In the genomic region with DNA sequence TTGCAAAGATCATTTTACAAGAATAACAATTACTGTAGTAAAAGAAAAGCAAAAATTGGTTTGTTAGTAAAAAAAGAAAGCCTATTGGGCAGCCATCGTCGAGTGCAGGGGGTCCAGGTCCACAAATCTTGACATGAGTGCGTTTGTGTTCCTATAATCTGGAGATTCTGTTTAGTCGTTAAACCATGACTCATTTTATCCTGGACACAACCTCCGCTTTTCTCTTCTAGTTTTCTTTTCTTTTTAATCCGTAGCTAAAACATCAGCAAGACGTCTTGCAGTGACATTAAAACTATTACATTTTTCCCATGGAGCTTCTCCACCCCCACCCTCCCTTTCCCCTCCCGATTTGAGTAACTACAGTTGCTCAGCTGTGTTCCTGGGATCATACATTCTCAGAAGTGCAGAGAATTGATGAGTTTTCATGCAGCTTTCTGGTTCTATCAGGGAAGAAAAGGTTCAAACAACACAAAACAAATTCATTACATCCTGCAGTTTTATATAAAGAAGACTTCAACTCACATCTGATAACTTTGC, we compare ENCODE assay signal across 12 mouse cellular contexts.
"Had no signal": no experiment of that assay in that cellular context is flagged by ENCODE, and none has a peak within 500 bp of the region (broad histone marks: within the 10 kb centered on the region; RNA-seq: fewer than 3 reads in every experiment).

No protein-coding gene starts in this region.

- H3K9me3 ChIP-seq: hindbrain, embryonic 12.5 days; limb, embryonic 10.5 days; liver, embryonic 15.5 days; midbrain, embryonic 13.5 days had no signal

- H3K4me2 ChIP-seq: hindbrain, embryonic 12.5 days; liver, embryonic 11.5 days; liver, embryonic 15.5 days; midbrain, embryonic 13.5 days had no signal

- H3K27me3 ChIP-seq: hindbrain, embryonic 12.5 days; liver, embryonic 15.5 days; midbrain, embryonic 13.5 days had no signal

- H3K4me1 ChIP-seq: hindbrain, embryonic 12.5 days; limb, embryonic 10.5 days; liver, embryonic 15.5 days; midbrain, embryonic 13.5 days had no signal

- H3K27ac ChIP-seq: hindbrain, embryonic 12.5 days; left cerebral cortex, adult 2 months; limb, embryonic 10.5 days; liver, embryonic 15.5 days; midbrain, embryonic 13.5 days had no signal

- H3K36me3 ChIP-seq: hindbrain, embryonic 12.5 days; limb, embryonic 10.5 days; liver, embryonic 15.5 days; midbrain, embryonic 13.5 days had no signal

- ATAC-seq: hindbrain, embryonic 16.5 days; inflammation-experienced regulatory T-cells, adult 6 months; midbrain, embryonic 13.5 days had no signal

- H3K4me3 ChIP-seq: hindbrain, embryonic 12.5 days; left cerebral cortex, adult 2 months; limb, embryonic 10.5 days; liver, embryonic 15.5 days; midbrain, embryonic 13.5 days had no signal

- DNase-seq: lung, postnatal 10 days; right cerebral cortex, postnatal 14 days; thymus, adult 2 months; thymus, postnatal 25 days had no signal

- H3K9ac ChIP-seq: hindbrain, embryonic 12.5 days; liver, embryonic 15.5 days; midbrain, embryonic 13.5 days had no signal
